Mouse (Mus musculus) spleen, postnatal 4 days (tissue): Measurements from ENCODE around the gene Psmb1.
"Not testable (repeated sequence)": the region's sequence is repeated elsewhere in the genome, so short reads cannot be mapped to it uniquely, and the experiment has no call there.

ENCODE experiments used
- DNase-seq, 2 experiments: peaks; one replicate each; pipeline ENCODE4 v3.0.0; 2022; ENCODE audit warnings: low spot score in 2 of 2

Psmb1 gene

DNA sequence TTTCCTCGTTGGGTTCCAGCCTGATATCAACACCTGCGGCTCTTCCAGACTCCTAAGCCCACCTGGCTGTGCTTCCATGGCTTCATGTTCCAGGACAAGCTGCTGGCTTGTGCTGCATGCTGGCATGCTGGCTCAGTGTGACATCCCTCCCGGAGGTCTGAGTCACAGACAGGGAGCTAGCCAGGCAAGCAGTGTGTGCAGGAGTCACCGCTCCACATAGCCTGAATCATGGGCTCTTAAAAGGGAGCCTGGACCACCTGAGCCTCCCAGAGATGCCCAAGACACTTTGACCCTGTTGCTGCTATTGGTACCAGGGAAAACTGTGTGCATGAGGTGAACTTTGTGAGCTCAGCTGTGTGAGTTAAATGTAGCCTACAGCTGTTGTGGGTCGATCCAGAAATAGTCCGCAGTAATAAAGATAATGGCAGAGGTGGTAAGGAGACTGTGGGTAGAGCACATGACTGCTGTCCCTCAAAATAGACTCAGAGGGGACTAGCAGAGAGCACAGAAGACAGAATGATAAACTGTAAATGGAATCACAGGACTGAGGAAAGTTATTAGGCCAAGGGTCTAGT is 37.5 kb downstream of the Psmb1 start:
- DNase-seq: no peak

DNA sequence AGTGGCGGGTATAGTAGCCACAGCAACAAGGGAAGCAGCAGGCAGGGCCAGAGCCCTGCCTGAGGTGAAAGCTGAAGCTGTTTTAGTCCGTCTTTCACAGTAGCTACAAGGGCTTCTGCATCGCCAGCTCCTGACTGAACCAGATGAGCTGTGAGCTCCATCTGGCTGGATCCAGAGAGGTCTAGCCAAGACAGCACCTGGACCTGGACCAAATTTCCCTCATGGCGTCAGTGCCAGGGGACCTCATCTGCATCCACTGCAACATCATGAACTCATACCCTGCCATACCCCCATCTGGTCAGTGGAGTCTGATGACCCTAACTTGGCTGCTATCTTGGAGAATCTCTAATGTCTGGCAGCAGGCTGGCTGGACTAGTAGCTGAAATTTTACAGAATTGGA is 39.8 kb downstream of the Psmb1 start:
- DNase-seq: no peak

DNA sequence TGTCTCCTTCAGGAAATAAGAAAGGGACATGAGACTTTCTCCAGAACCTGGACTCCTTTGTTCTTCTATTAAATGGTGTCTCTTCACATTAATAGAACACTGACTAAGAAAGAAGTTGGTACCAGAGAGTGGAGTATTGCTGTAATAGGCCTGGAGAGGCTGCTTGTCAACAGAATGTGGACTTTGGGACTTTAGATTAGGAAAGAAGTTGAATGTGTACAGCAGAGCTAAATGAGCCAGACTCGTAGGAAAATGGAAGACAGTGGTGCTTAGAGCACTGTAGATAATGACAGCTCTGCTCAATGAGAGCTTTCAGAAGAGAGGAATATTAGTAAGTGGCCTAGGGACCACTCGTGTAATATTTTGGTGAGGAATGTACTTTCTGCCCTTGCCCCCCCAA is 43.0 kb downstream of the Psmb1 start:
- no peak for DNase-seq

DNA sequence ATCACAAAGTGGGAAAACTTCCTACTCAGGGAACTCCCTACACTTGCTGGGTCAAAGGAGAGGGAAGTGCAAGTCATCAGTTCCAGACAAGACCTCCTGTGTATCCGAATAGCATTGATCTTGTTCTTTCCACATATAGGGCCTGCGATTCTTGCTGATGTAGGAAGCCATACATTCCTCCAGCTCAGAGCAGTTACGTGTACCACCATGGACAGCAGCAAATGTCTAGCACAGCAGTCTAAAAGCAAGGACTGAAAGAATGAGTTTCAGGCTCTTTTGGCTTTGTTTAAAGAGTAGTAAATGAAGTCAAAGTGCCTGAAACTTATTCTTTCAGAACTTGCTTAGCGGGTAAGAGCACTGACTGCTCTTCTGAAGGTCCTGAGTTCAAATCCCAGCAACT is 44.3 kb downstream of the Psmb1 start:
- DNase-seq: no peak

DNA sequence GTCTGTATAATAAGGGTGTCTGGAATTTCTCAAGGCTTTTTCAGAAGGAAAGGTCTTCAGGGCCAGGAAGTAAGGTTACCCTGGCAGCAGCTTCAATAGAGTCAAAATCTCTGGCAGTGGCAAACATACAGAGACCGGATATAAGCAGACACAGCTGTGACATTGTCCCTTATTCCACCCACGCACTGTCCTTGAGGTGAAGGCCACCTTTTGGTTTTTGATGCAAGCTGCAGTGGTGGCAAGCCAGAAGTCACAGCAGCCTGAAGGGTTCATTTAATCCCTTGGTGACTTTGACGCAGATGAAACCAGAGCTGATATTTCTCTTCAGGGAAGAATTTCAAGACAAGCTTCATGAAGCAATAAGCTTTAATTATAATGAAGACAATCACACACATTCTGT is 49.9 kb downstream of the Psmb1 start:
- DNase-seq: no peak

DNA sequence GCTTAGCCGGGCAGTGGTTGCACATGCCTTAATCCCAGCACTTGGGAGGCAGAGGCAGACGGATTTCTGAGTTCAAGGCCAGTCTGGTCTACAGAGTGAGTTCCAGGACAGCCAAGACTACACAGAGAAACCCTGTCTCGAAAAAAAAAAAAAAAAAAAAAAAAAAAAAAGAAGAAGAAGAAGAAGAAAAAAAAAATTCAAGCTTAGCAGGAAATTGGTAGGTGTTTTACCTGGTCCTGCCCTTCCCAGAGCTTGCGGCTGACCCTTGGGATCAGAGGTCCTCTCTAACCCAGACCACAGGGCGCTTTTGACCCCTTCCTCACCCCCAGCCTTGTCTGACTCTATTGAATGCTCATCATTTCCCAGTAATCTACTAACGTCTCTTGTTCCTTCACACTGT is 50.4 kb downstream of the Psmb1 start:
- DNase-seq: not testable (repeated sequence)

DNA sequence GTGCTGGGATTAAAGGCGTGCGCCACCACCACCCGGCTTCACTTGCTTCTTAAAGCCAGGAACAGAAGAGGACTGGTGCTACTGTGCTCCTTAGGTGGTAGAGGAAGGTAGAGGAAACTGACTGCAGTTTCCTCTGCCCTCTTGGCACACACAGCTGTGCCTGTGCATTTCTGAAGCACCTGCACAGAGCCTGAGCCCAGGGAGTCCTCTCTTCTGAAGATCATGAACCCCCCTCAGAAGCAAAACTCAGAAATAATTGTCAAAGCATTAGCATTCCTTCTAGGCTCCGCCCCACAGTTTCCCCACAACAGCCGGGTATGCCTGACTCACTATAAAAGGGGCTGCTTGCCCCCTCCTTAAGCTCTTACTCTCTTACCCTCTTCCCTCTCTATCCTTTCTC is 51.7 kb downstream of the Psmb1 start:
- no peak for DNase-seq

DNA sequence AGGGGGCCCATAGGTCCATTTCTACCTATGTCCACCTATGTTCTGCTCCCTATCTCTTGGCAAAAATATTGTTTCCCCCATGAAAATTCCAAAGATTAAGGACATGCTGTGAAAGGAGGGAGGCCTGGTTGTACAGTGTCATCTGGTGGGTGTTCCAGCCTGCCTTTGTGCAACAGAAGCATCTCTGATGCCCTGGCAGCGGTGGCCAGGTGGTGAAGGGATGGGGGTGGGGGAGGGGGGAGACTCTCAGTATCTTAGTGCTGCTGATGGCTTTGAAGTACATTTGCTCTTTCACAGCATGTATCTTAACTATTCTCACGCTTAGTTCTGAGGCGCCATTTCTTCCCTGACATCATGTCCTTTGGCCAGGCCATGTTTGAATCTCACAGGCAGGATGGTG is 54.1 kb downstream of the Psmb1 start:
- DNase-seq: no peak

DNA sequence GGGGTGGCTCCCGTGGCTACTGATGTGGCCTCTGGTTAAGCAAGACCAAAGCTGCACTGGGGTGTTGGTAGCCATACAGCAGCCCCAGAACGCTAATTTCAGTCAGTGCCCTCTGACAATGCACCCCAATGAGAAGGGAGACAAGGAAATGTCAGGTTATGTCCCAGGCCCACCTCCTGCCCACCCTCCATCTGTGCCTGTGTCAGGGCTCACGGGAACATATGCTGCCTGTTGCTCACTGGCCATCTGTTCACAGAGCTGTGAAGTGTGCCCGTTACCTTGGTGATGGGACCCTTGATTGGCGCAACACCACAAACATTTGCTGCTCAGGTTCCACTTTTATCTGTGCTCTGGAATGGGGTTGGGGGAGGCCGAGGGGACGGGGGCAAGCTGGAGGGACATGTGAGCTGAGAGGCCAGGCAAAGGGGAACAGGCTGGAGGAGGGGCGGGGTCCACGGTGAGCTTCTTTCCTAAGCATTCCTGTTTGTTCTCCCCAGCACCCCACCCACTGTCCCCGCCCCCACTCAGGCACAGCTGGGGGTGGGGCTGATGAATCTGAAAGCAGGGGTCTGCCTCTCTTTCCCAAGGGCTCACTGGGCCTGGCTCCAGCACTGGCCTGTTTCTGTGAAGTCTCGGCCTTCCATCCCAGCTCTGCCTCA is 59.0 kb downstream of the Psmb1 start:
- DNase-seq: no peak

DNA sequence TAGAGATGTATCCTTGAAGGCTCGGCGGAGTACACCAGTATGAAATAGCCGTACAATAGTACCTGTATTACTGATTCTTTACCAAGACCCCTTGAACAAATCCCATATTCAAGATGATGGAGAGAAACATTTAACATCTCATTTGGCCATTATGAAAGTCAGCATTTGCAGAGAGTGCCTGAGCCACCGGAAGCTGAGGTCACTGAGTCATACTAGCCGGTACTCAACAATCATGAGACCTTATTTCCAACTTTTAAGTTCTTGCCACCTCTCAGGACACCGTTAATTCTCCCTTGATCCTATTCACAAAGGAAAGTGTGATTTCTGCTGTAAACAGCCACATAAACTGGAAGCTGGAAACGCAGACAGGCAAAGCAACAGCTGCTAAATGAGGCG is 59.5 kb downstream of the Psmb1 start:
- no peak for DNase-seq

DNA sequence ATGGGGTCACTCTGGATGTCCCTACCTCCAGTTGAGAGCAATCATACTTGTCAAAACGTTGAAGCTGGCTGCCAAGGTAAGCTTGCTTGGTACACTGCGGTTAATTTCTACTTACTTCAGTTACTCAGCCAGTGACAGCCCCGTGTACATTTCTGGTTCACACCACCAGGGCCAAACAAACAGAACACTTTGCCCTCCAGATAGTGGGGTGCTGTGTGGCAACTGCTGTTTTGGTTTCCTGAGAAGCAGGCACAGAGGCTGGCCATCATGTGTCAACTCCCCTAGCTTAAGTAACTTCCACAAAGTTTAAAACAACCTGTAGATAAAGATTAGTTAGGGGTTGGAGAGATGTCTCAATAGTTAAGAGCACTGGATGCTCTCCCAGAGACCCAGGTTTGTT is 64.8 kb downstream of the Psmb1 start:
- DNase-seq: no peak

DNA sequence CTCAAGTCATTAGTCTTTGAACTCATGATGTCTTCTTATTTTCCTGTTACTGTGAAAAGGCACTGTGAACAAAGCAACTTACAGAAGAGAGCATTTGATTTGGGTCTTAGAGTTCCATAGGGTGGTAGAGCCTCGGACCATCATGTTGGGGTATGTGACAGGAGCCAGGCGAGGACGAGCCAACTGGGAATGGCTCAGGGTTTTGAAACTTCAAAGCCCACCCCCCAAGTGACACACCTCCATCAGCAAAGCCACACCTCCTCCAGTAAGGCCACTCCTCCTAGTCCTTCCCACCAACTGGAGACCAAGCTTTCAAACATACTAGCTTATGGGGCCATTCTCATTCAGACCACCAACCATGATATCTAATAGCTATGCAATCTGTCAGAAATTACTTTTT is 67.5 kb downstream of the Psmb1 start:
- no peak for DNase-seq

DNA sequence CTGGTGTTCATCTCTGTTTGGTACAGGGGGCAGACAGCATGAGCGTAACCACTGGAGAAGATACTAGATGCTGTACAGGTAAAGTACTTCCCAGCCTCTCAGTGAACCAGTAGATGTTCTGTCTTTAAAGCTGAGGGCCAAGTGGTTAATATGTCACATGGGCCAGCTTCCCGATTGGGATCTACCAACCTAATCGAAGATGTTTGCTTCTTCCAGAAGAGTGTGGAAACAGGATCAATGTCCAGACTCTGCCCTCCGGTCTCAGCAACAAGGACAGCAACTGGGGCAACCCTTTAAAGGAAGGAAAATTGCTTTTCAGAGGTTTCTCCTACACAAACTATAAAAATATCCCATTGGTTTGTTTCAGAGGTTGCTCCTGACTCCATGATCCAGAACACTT is 68.0 kb downstream of the Psmb1 start:
- no peak for DNase-seq

DNA sequence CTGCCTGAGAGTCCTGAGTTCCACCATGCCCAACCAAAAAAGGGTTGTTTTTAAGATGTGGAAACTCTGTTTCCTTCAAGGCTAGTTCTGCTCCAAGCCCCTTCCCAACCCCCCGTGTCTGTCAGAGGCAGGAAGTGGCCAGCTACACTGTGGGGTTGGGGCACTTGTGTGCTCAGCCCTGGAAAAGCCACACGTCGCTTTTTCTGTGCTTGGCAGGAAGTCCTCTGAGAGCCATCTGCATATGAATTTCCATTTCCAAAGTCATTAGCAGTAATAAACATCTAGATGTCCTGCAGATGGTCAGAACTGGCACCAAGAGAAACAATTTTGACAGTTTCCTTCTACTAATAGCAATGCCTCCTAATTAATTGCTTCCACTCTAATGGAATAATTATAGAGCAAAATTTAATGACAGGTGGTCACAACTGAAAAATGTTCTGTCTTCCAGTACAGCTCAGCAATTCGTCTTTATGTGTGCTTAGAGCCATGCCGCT is 68.5 kb downstream of the Psmb1 start:
- DNase-seq: no peak

DNA sequence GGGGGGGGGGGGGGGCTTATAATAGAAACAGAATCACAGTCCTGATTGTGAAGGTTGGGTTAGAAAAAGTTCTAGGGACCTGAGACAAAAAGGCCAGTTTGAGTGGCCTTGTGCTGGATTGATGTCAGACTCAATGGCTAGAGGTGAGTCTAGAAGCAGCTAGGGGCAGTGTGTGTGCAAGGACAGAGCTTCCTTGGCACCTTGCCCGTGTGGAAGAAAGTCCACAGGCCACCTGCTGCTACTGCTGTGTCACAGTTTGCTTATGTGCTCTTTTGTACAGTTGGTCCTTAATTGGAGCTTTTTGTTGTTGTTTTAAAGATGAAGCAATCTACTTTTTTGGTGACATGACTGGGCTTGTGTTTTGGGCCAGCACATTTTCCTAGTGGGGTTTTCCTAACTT is 69.6 kb downstream of the Psmb1 start:
- no peak for DNase-seq

DNA sequence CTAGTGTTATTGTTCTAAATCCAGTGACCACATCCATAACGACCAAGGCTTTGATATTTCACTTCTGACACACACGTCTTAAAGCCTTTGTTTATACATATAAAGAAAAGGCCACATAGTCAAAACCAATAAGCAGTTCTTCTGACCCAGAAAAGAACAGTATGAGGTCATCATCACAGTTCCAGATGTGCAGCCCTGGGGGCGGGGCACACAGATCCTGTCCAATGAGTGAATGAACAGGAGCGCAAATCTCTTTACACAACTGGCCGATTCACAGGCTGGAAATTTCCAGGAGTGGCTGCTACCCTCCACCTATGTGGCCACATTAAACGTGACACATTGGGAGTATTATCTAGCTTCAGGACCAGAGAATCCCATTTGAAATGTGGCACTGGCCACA is 70.1 kb downstream of the Psmb1 start:
- no peak for DNase-seq

DNA sequence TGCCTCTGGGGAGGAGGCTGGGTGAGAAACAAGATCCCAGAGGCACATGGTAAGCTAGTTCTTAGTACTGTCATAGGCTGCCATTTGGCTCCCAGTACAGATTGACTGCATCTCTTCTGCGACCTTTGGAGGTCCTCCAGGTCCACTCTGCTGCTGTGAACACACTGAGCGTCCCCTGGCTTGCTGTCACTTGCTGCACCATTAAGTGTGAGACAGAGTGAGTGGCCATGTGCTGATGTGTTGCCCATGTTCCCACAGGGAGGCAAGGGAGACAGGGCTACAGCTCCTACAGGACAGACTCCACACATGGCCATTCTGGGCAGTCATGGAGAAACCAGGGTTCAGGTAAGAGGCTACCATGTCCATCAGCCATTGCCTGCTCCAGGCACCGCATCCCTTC is 73.6 kb downstream of the Psmb1 start:
- DNase-seq: no peak
